Mouse (Mus musculus): Measurements from ENCODE around the gene Dync1h1. TPM values are rescaled to one million over a fixed set of nuclear protein-coding genes. Genes with fewer than 3 reads are reported as not detected.

Gene Dync1h1
- polyA plus RNA-seq, 1 experiment from 2014 or later, result 129 TPM

DNA sequence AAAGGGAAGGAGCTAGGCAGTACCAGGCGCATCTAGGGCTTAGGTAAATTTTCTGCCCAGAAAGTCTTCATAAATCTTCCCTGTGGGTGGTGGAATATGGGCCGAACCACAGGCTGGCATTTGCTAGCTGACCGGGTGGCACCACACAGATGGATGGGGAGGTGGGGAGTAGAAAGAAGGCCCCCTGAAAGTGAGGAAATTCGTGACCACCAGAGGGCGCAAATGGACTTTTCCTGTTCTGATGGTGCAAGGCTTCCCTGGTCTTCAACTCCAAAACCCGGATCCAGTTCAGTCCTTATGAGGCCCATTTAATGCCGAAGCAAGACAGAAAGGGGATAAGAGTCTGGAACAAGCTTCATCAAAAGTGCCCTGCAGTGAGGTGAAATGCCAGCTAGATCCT, 2.7 kb upstream of the Dync1h1 start:
- Histone ChIP-seq H3K9me3 (ENCODE audit: control insufficient read depth, low read length) (no peaks in the 10 kb centered on the region), H3K9ac (replicated peaks; ENCODE audit: low read length) (no peak overlapping the region; the same call in 1 of the 2 replicates), H3K4me2 (ENCODE audit: low read length) (no peak overlapping the region), H3K4me3 (replicated peaks; ENCODE audit: low read depth, low read length) (no peak overlapping the region), H3K27me3 (ENCODE audit: control insufficient read depth, insufficient read depth, low read length) (no peaks in the 10 kb centered on the region), H3K36me3 (ENCODE audit: control insufficient read depth, insufficient read depth, low read length) (no peaks in the 10 kb centered on the region), H3K4me1 (ENCODE audit: control insufficient read depth, insufficient read depth, low read length) (peaks cover 20% of the 10 kb centered on the region), H3K27ac (replicated peaks; ENCODE audit: low read depth, low read length) (no peak overlapping the region)
- peak; percentile 83 for DNase-seq
- no peak for ATAC-seq (ENCODE audit: low FRiP score, low TSS enrichment)
- 11% methylated on average over 7 of the region's 7 CpGs for WGBS

- H3K9ac ChIP-seq (replicated peaks; ENCODE audit: low read length), result no peak overlapping the region
- H3K4me1 ChIP-seq (ENCODE audit: control insufficient read depth, insufficient read depth, low read length), result peaks cover 29% of the 10 kb centered on the region
- H3K36me3 ChIP-seq (ENCODE audit: control insufficient read depth, insufficient read depth, low read length), result no peaks in the 10 kb centered on the region; the same call in 1 of the 2 replicates
- no peaks in the 10 kb centered on the region for H3K9me3 ChIP-seq (ENCODE audit: control insufficient read depth, low read length)
- H3K4me2 ChIP-seq (ENCODE audit: low read length), result no peak overlapping the region
- H3K27me3 ChIP-seq (ENCODE audit: control insufficient read depth, insufficient read depth, low read length), result no peaks in the 10 kb centered on the region
- no peak overlapping the region for H3K27ac ChIP-seq (replicated peaks; ENCODE audit: low read depth, low read length)
- ATAC-seq (ENCODE audit: low FRiP score, low TSS enrichment), result no peak
- no peak for DNase-seq
- WGBS, result 69% methylated on average over 4 of the region's 4 CpGs
- no peak overlapping the region for H3K4me3 ChIP-seq (replicated peaks; ENCODE audit: low read depth, low read length)
Observed at GRCm38 (mm10) chr12:110599791-110600190, 1.5 kb upstream of the Dync1h1 start.

DNA sequence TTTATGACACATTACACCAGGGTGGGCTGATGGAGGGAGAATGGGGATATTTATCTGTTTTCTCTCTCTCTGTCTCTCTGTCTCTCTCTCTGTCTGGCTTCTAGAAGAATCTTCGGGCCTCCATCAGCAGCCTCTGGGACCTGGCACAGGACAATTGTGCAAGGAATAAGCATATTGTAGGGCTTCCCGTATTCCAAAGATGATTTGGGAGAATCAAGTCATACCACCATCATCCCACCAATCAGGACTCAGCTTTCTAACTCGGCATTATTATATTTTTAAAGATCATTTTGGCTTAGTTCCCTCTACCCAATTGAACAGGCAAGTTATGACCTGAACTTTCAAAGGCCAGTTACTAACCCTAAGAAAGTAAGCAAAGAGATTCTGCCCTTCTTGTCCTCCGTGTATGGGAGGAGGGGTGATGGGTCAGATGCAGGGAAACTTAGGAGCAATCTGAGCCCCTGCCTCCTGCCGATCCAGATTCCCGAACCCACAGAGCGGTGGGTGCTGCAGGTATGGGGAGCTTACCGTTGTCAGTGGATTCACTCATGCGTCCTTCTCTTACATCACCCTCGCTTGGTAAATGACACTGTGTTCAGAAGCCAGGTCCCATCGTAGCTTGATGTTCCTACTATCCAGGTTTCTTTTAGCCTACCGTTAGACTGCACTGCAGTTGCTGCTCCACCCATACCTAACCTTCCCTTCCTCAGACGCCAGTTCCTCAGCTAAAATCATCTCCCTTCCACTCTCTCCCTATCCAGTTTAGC, 844 bp upstream of the Dync1h1 start:
- peaks cover 29% of the 10 kb centered on the region for H3K4me1 ChIP-seq (ENCODE audit: control insufficient read depth, insufficient read depth, low read length)
- peak overlapping the region; percentile 97 for H3K4me3 ChIP-seq (replicated peaks; ENCODE audit: low read depth, low read length)
- 60% methylated on average over 13 of the region's 13 CpGs for WGBS
- H3K36me3 ChIP-seq (ENCODE audit: control insufficient read depth, insufficient read depth, low read length), result no peaks in the 10 kb centered on the region; the same call in 1 of the 2 replicates
- no peak overlapping the region for H3K27ac ChIP-seq (replicated peaks; ENCODE audit: low read depth, low read length)
- DNase-seq (no peak), ATAC-seq (ENCODE audit: low FRiP score, low TSS enrichment) (no peak)
- peak overlapping the region; percentile 98; the same call in 1 of the 2 replicates for H3K9ac ChIP-seq (replicated peaks; ENCODE audit: low read length)
- H3K9me3 ChIP-seq (ENCODE audit: control insufficient read depth, low read length), result no peaks in the 10 kb centered on the region
- H3K4me2 ChIP-seq (ENCODE audit: low read length), result peak overlapping the region; percentile 86
- no peaks in the 10 kb centered on the region for H3K27me3 ChIP-seq (ENCODE audit: control insufficient read depth, insufficient read depth, low read length)

GRCm38 (mm10) chr12:110606161-110606560, 4.9 kb downstream of the Dync1h1 start:
- DNase-seq (no peak), ATAC-seq (ENCODE audit: low FRiP score, low TSS enrichment) (no peak)
- H3K9me3 ChIP-seq (ENCODE audit: control insufficient read depth, low read length), result no peaks in the 10 kb centered on the region
- no peak overlapping the region for H3K27ac ChIP-seq (replicated peaks; ENCODE audit: low read depth, low read length)
- peaks cover 22% of the 10 kb centered on the region for H3K4me1 ChIP-seq (ENCODE audit: control insufficient read depth, insufficient read depth, low read length)
- 96% methylated on average over 3 of the region's 3 CpGs for WGBS
- H3K4me2 ChIP-seq (ENCODE audit: low read length), result no peak overlapping the region
- no peak overlapping the region for H3K9ac ChIP-seq (replicated peaks; ENCODE audit: low read length)
- peaks cover 4% of the 10 kb centered on the region; the same call in 1 of the 2 replicates for H3K36me3 ChIP-seq (ENCODE audit: control insufficient read depth, insufficient read depth, low read length)
- no peaks in the 10 kb centered on the region for H3K27me3 ChIP-seq (ENCODE audit: control insufficient read depth, insufficient read depth, low read length)
- no peak overlapping the region for H3K4me3 ChIP-seq (replicated peaks; ENCODE audit: low read depth, low read length)

DNA sequence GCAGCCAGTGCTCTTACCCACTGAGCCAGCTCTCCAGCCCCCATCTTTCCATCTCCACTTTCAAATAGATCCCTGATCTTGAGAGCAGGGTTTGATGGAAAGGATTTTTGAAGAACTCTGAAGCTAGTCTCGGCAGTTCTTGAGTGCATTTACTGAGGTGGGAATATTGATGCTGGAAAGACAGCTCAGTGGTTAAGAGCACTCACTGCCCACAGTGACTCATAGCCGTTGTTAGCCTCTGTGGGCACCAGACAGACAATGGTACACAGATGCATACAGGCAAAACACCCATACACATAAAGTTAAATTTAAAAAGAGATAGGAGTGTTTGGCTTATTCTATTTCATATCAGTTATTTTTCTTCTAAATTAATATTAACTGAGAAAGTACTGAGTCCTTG, 5.4 kb downstream of the Dync1h1 start:
- no peak for ATAC-seq (ENCODE audit: low FRiP score, low TSS enrichment)
- 93% methylated on average over 2 of the region's 2 CpGs for WGBS

GRCm38 (mm10) chr12:110608460-110609152, 7.4 kb downstream of the Dync1h1 start:
- ATAC-seq (ENCODE audit: low FRiP score, low TSS enrichment) (no peak), DNase-seq (no peak)
- Histone ChIP-seq H3K4me3 (replicated peaks; ENCODE audit: low read depth, low read length) (no peak overlapping the region), H3K4me2 (ENCODE audit: low read length) (no peak overlapping the region), H3K36me3 (ENCODE audit: control insufficient read depth, insufficient read depth, low read length) (peaks cover 23% of the 10 kb centered on the region), H3K27me3 (ENCODE audit: control insufficient read depth, insufficient read depth, low read length) (no peaks in the 10 kb centered on the region), H3K9ac (replicated peaks; ENCODE audit: low read length) (no peak overlapping the region), H3K4me1 (ENCODE audit: control insufficient read depth, insufficient read depth, low read length) (peaks cover 8% of the 10 kb centered on the region), H3K27ac (replicated peaks; ENCODE audit: low read depth, low read length) (no peak overlapping the region), H3K9me3 (ENCODE audit: control insufficient read depth, low read length) (no peaks in the 10 kb centered on the region)
- 75% methylated on average over 11 of the region's 11 CpGs for WGBS

More for the DNA sequence above, 5.4 kb downstream of the Dync1h1 start:
- H3K9me3 ChIP-seq (ENCODE audit: control insufficient read depth, low read length), result no peaks in the 10 kb centered on the region
- no peak overlapping the region for H3K9ac ChIP-seq (replicated peaks; ENCODE audit: low read length)
- peaks cover 22% of the 10 kb centered on the region for H3K4me1 ChIP-seq (ENCODE audit: control insufficient read depth, insufficient read depth, low read length)
- DNase-seq, result no peak
- no peak overlapping the region for H3K4me3 ChIP-seq (replicated peaks; ENCODE audit: low read depth, low read length)
- H3K27ac ChIP-seq (replicated peaks; ENCODE audit: low read depth, low read length), result no peak overlapping the region
- no peak overlapping the region for H3K4me2 ChIP-seq (ENCODE audit: low read length)
- H3K27me3 ChIP-seq (ENCODE audit: control insufficient read depth, insufficient read depth, low read length), result no peaks in the 10 kb centered on the region
- H3K36me3 ChIP-seq (ENCODE audit: control insufficient read depth, insufficient read depth, low read length), result peaks cover 5% of the 10 kb centered on the region

GRCm38 (mm10) chr12:110609153-110609497, 7.9 kb downstream of the Dync1h1 start:
- no peak overlapping the region for H3K9ac ChIP-seq (replicated peaks; ENCODE audit: low read length)
- no peaks in the 10 kb centered on the region for H3K9me3 ChIP-seq (ENCODE audit: control insufficient read depth, low read length)
- peaks cover 3% of the 10 kb centered on the region; the same call in 1 of the 2 replicates for H3K4me1 ChIP-seq (ENCODE audit: control insufficient read depth, insufficient read depth, low read length)
- H3K4me2 ChIP-seq (ENCODE audit: low read length), result no peak overlapping the region
- no peak overlapping the region for H3K27ac ChIP-seq (replicated peaks; ENCODE audit: low read depth, low read length)
- no peak for ATAC-seq (ENCODE audit: low FRiP score, low TSS enrichment)
- no peak overlapping the region for H3K4me3 ChIP-seq (replicated peaks; ENCODE audit: low read depth, low read length)
- peaks cover 28% of the 10 kb centered on the region for H3K36me3 ChIP-seq (ENCODE audit: control insufficient read depth, insufficient read depth, low read length)
- DNase-seq, result no peak
- H3K27me3 ChIP-seq (ENCODE audit: control insufficient read depth, insufficient read depth, low read length), result no peaks in the 10 kb centered on the region
- WGBS, result 87% methylated on average over 9 of the region's 9 CpGs

DNA sequence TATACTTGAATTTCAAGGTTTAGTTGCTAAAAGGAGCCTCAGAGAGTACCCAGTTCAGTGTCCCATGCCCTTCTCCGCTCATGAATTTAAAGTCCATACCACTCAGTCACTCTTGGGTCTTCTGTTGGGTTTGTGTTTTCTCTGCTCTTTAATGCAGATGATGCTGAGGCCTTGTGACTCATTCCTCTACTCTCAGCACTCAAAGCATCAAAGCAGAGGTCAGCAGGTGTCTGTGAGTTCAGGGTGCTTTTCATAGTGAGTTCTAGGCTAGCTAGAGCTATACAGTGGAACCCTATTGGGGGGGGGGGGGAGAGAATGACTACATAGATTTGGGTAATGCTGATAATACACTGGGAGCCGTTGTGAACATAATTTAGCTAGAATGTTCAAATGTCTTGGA, 9.5 kb downstream of the Dync1h1 start:
- no peak overlapping the region for H3K4me2 ChIP-seq (ENCODE audit: low read length)
- DNase-seq (no peak), ATAC-seq (ENCODE audit: low FRiP score, low TSS enrichment) (no peak)
- no peak overlapping the region for H3K4me3 ChIP-seq (replicated peaks; ENCODE audit: low read depth, low read length)
- no peak overlapping the region for H3K9ac ChIP-seq (replicated peaks; ENCODE audit: low read length)
- H3K4me1 ChIP-seq (ENCODE audit: control insufficient read depth, insufficient read depth, low read length), result no peaks in the 10 kb centered on the region
- no peaks in the 10 kb centered on the region for H3K9me3 ChIP-seq (ENCODE audit: control insufficient read depth, low read length)
- 99% methylated on average over 2 of the region's 2 CpGs for WGBS
- H3K27ac ChIP-seq (replicated peaks; ENCODE audit: low read depth, low read length), result no peak overlapping the region
- no peaks in the 10 kb centered on the region for H3K27me3 ChIP-seq (ENCODE audit: control insufficient read depth, insufficient read depth, low read length)
- peaks cover 44% of the 10 kb centered on the region for H3K36me3 ChIP-seq (ENCODE audit: control insufficient read depth, insufficient read depth, low read length)

DNA sequence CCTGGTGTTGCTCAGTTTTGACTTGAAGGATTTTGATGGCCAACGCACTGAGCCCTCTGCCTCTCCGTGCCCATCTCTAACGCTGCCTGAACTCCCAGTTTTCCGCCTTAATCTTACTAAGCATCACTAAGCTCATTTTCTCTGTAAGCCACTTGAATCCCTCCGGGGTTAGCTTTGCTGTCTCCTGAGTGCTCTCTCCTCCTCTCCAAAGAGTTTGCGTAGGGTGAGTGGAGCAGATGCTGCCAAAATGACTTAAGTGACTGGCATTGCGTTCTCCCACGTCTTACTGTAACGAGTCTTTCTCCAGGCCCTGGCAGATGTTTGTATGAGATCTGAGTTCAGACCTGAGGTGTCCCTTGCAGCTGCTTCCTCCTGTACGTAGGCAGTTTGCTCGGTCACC, 28.8 kb downstream of the Dync1h1 start:
- DNase-seq (no peak), ATAC-seq (ENCODE audit: low FRiP score, low TSS enrichment) (no peak)
- WGBS, result 88% methylated on average over 11 of the region's 11 CpGs
- H3K9ac ChIP-seq (replicated peaks; ENCODE audit: low read length), result no peak overlapping the region
- no peak overlapping the region for H3K4me2 ChIP-seq (ENCODE audit: low read length)
- no peaks in the 10 kb centered on the region for H3K9me3 ChIP-seq (ENCODE audit: control insufficient read depth, low read length)
- H3K36me3 ChIP-seq (ENCODE audit: control insufficient read depth, insufficient read depth, low read length), result peaks cover 100% of the 10 kb centered on the region
- H3K27ac ChIP-seq (replicated peaks; ENCODE audit: low read depth, low read length), result no peak overlapping the region
- no peak overlapping the region for H3K4me3 ChIP-seq (replicated peaks; ENCODE audit: low read depth, low read length)
- no peaks in the 10 kb centered on the region for H3K27me3 ChIP-seq (ENCODE audit: control insufficient read depth, insufficient read depth, low read length)
- no peaks in the 10 kb centered on the region for H3K4me1 ChIP-seq (ENCODE audit: control insufficient read depth, insufficient read depth, low read length)
